Mouse (Mus musculus) frontal cortex, adult 2 months (tissue): ENCODE data around the gene Fastkd5. TPM values are rescaled to one million over a fixed set of nuclear protein-coding genes. Genes with fewer than 3 reads are reported as not detected.
"Not testable (repeated sequence)": the region's sequence is repeated elsewhere in the genome, so short reads cannot be mapped to it uniquely, and the experiment has no call there.

Experiments
- DNase-seq, 2 experiments: peaks; one replicate each; pipeline ENCODE4 v3.0.0; 2022; ENCODE audit warnings: low spot score in 1 of 2; ENCODE audit errors: extremely low spot score in 1 of 2
- polyA plus RNA-seq: library from polyadenylated mRNA; depleted of rRNA; stranded (reverse); fragments of >200 nt; gene quantifications from 2 replicates; pipeline ENCODE4 v1.2.3, GENCODE M21; 2012; rRNA removed

Fastkd5 gene
- polyA plus RNA-seq, 1 experiment, result 3.8 TPM

DNA sequence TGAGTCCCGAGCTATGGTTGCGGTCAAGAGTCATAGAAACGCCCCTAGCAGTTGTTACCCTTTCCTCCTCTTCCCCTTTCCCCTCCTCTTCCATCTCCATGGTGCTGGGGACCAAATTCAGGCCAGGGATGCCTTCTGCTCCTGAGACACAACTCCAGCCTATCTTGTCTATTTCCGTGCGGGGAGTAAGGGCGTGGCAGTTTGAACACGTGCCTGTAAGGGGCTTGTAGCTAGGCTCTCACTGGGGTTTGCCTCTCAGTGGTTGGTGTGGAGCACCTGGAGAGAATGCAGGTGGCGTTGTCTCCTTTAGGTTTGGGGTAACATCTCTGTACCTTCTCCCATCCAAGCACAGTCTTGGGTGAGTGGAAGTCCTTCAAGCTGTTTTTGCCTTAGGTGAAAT, 50.0 kb downstream of the Fastkd5 start:
- no peak for DNase-seq

DNA sequence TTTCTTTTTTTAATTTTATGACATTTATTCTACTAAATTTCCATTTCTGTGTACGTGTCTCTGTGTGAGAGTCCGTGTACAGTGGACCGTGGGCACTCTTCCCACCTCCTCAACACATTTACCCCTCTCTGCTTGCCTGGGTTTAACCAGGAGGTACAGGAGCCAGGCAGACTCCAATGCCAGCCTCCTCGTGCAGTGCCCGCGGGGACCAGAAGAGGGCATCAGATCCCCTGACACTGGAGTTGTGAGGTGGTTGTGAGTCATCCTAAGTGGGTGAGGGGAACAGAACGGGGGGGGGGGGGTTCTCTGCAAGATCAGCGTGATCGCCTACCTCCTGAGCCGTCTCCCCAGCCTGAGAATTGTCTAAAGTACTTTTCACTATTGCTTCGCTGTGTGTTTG, 51.7 kb downstream of the Fastkd5 start:
- peak in 1 of 2 experiments; percentile 87 for DNase-seq

GRCm38 (mm10) chr2:130577632-130578031, 52.2 kb downstream of the Fastkd5 start:
- peak in 1 of 2 experiments; percentile 42 for DNase-seq

DNA sequence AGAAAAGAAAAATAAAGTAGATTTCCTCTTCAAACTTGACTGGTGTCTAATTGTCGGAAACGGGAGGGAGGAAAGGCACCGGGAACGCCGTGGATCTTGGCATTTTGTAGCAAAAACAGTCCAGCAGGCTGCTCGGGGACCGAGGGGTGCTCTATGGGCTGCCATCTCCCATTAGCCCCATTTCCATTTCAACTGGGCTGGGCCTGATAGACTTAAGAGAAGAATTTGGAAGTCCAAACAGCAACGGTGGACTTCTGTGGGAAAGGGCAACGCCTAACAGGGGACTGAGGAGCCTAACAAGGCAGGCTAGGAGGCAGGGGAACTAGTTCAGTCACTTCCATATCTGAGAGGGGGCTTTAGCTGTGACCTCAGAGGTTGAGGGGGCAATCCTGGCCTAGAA, 52.8 kb downstream of the Fastkd5 start:
- no peak for DNase-seq

GRCm38 (mm10) chr2:130576564-130576963, 53.3 kb downstream of the Fastkd5 start:
- not testable (repeated sequence) for DNase-seq

- no peak for DNase-seq
Measured at GRCm38 (mm10) chr2:130575873-130576272, 54.0 kb downstream of the Fastkd5 start, which contains the start of gene Oxt. Oxt (plus strand) TSS chr2:130576173.

GRCm38 (mm10) chr2:130574960-130575359, 54.9 kb downstream of the Fastkd5 start:
- DNase-seq, result no peak

DNA sequence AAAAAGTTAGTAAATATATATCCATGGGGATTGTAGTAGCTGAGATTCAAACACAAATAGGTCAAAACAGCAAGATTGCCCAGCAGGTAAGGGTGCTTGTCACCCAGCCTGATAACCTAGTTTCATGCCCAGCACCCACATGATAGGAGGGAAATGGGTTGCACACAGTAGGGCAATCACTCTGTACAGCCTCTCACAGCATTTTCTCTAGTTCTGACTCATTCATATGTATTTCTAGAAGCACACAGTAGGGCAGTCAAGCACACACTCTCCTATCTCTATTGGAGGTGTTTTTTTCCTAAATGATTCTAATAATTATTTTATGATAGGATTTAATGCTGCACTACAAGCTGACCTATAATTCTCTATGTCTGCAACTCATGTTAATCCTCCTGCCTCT, 59.9 kb downstream of the Fastkd5 start:
- DNase-seq, result no peak

DNA sequence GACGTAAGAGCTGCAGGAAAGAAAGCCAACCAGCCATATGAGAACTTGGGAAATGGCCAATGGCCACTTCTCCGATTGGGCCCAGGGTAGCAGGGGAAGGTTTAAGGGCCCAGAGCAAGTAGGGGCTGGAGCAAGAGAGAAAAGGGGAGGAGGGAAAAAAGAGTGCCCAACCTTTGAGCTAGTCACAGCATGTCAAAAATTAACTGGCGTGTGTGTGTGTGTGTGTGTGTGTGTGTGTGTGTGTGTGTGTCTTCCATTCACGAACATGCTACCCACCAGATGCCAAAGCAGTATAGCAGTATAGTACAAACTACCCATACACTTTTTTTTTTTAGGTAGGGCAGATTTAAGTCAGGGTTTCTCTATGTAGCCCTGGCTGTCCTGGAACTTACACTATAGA, 60.9 kb downstream of the Fastkd5 start:
- DNase-seq, result no peak

- no peak for DNase-seq
Measured at GRCm38 (mm10) chr2:130564983-130565382, 64.8 kb downstream of the Fastkd5 start.

DNA sequence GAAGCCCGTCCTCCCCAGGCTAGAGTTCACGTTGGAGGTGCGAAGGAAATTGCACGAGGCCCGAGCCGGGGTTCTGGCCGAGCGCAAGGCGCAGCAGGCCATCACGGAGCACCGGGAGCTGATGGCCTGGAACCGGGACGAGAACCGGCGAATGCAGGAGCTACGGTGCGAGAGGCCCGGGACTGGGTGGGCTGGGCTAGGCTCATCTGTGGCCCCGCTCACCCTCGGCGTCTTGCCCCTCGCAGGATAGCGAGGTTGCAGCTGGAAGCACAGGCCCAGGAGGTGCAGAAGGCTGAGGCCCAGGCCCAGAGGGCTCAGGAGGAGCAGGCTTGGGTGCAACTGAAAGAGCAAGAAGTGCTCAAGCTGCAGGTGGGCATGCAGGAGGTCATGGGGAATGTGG, 65.8 kb downstream of the Fastkd5 start:
- peak in 1 of 2 experiments; percentile 25 for DNase-seq

Other genes with a start within 250 kb of the Fastkd5 start
- 14.2 and 16.3 TPM in 2 replicates for gene Cpxm1, start 232.5 kb downstream of the Fastkd5 start, polyA plus RNA-seq
- not detected in 2 replicates for gene Gm28372, start 224.8 kb downstream of the Fastkd5 start, polyA plus RNA-seq
- not detected in 2 replicates for gene 1700020A23Rik, start 224.8 kb downstream of the Fastkd5 start, polyA plus RNA-seq
- gene Tmem239, start 223.5 kb downstream of the Fastkd5 start, polyA plus RNA-seq, result not detected in 2 replicates
- 98.1 and 115 TPM in 2 replicates for gene Vps16, start 205.7 kb downstream of the Fastkd5 start, polyA plus RNA-seq
- 22.7 and 24.3 TPM in 2 replicates for gene Pced1a, start 205.3 kb downstream of the Fastkd5 start, polyA plus RNA-seq
- 143 and 161 TPM in 2 replicates for gene Ptpra, start 179.7 kb downstream of the Fastkd5 start, polyA plus RNA-seq
- 80.5 and 86.1 TPM in 2 replicates for gene Mrps26, start 66.3 kb downstream of the Fastkd5 start, polyA plus RNA-seq
- gene Oxt, start 53.9 kb downstream of the Fastkd5 start, polyA plus RNA-seq, result 0.76 TPM in 1 of 2 replicates, not detected in the other
- gene Avp, start 47.5 kb downstream of the Fastkd5 start, polyA plus RNA-seq, result 0.50 and 0.76 TPM in 2 replicates
- gene Ubox5, start within 50 bp of the Fastkd5 start, polyA plus RNA-seq, result 9.8 and 11.2 TPM in 2 replicates
- 114 and 133 TPM in 2 replicates for gene Lzts3, start 12.8 kb upstream of the Fastkd5 start, polyA plus RNA-seq
- gene Ddrgk1, start 34.6 kb upstream of the Fastkd5 start, polyA plus RNA-seq, result 97.5 and 108 TPM in 2 replicates
- gene Itpa, start 37.6 kb upstream of the Fastkd5 start, polyA plus RNA-seq, result 53.3 and 58.1 TPM in 2 replicates
- 0.96 and 1.2 TPM in 2 replicates for gene Slc4a11, start 67.5 kb upstream of the Fastkd5 start, polyA plus RNA-seq